Mouse (Mus musculus) heart, adult 2 months (tissue): ENCODE measurements at regions not wholly inside any gene's neighbourhood (a gene's known extent, or its start where the extent isn't known, plus 50 kb on each side); places are given as distances from the start of the nearest gene placed in this dataset.

Experiments
- DNase-seq, 2 experiments: peaks; one replicate each; pipeline ENCODE4 v3.0.0; 2021
- H3K27ac ChIP-seq: fragments of 200-600 bp; 2 replicates; pipeline ENCODE4 v1.8.1; 2022
- H3K27me3 ChIP-seq: fragments of 200-500 bp; 2 replicates; pipeline ENCODE4 v1.6.1; 2012; ENCODE audit warnings: mild to moderate bottlenecking, low read length, inconsistent platforms, mixed read lengths; ENCODE audit not compliant: control insufficient read depth, insufficient read depth
- H3K36me3 ChIP-seq: fragments of 200-500 bp; 2 replicates; pipeline ENCODE4 v1.6.1; 2012; ENCODE audit warnings: low read length, inconsistent platforms; ENCODE audit not compliant: control insufficient read depth, insufficient read depth
- H3K4me1 ChIP-seq: fragments of 200-500 bp; 2 replicates; pipeline ENCODE4 v1.6.1; 2011; ENCODE audit warnings: low read length; ENCODE audit not compliant: control insufficient read depth, insufficient read depth
- H3K4me3 ChIP-seq: fragments of 200-600 bp; 2 replicates; pipeline ENCODE4 v1.8.1; 2022
- H3K79me2 ChIP-seq: fragments of 200-500 bp; replicated peaks from 2 replicates; pipeline ENCODE4 v1.6.1; 2012; ENCODE audit warnings: mild to moderate bottlenecking, inconsistent platforms, low read length, moderate library complexity, mixed read lengths; ENCODE audit not compliant: control insufficient read depth, insufficient read depth
- H3K9ac ChIP-seq: fragments of 200-500 bp; 2 replicates; pipeline ENCODE4 v1.6.1; 2012; ENCODE audit warnings: low read depth, mild to moderate bottlenecking, control low read depth, inconsistent platforms, low read length, mixed read lengths
- CTCF ChIP-seq: fragments of 200-600 bp; IDR thresholded peaks from 2 replicates; pipeline ENCODE4 v1.8.1; 2022; ENCODE audit warnings: antibody characterized with exemption, mild to moderate bottlenecking, moderate library complexity
- EP300 ChIP-seq: fragments of 200-500 bp; IDR thresholded peaks from 2 replicates; pipeline ENCODE4 v1.6.1; 2011; ENCODE audit warnings: low read depth, low read length, control low read depth; ENCODE audit not compliant: insufficient read depth
- POLR2A ChIP-seq: fragments of 200-500 bp; IDR thresholded peaks from 2 replicates; pipeline ENCODE4 v1.6.1; 2011; ENCODE audit warnings: mild to moderate bottlenecking, low read depth, low read length, control low read depth; ENCODE audit not compliant: insufficient read depth
- WGBS: fragments of 180-500 bp; shearing (Covaris S2); methylation state at CpG from one replicate; pipeline ENCODE4 v1.1.7; 2018; 5-methylcytosine and 5-hydroxymethylcytosine counted together
- intact Hi-C: fragments of 180-260 bp; cut with DNase I; formaldehyde crosslinking; loops from one replicate; pipeline ENCODE4 v1.15.1; 2025

- TF ChIP-seq EP300 (no peak), POLR2A (no peak), CTCF (no peak)
- WGBS, result 93% methylated on average over 9 of the region's 9 CpGs
- Histone ChIP-seq H3K27ac (no peak overlapping the region), H3K79me2 (no peaks in the 10 kb centered on the region), H3K36me3 (no peaks in the 10 kb centered on the region), H3K4me3 (no peak overlapping the region), H3K4me1 (no peaks in the 10 kb centered on the region), H3K27me3 (no peaks in the 10 kb centered on the region), H3K9ac (no peak overlapping the region)
- intact Hi-C loops, result no loop called here
- DNase-seq, result no peak
Measured at GRCm38 (mm10) chr19:54099292-54099691, 55.3 kb downstream of the Adra2a start.

- Histone ChIP-seq H3K4me3 (no peak overlapping the region), H3K36me3 (no peaks in the 10 kb centered on the region), H3K27me3 (no peaks in the 10 kb centered on the region), H3K79me2 (no peaks in the 10 kb centered on the region), H3K27ac (no peak overlapping the region), H3K4me1 (no peaks in the 10 kb centered on the region), H3K9ac (no peak overlapping the region)
- TF ChIP-seq EP300 (no peak), POLR2A (no peak), CTCF (no peak)
- intact Hi-C loops, result no loop called here
- 71% methylated on average over 6 of the region's 6 CpGs for WGBS
- DNase-seq, result no peak
Measured at GRCm38 (mm10) chr19:54099769-54100168, 55.8 kb downstream of the Adra2a start.

- no peak overlapping the region for H3K27ac ChIP-seq
- H3K4me3 ChIP-seq, result no peak overlapping the region
- H3K4me1 ChIP-seq, result peaks cover 2% of the 10 kb centered on the region; the same call in 1 of the 2 replicates
- no peaks in the 10 kb centered on the region for H3K27me3 ChIP-seq
- intact Hi-C loops, result no loop called here
- no peaks in the 10 kb centered on the region for H3K36me3 ChIP-seq
- no peak overlapping the region for H3K9ac ChIP-seq
- no peak for DNase-seq
- no peaks in the 10 kb centered on the region for H3K79me2 ChIP-seq
- TF ChIP-seq CTCF (no peak), POLR2A (no peak), EP300 (no peak)
- 29% methylated on average over 3 of the region's 3 CpGs for WGBS
Measured at GRCm38 (mm10) chr19:54106571-54106970, 62.6 kb downstream of the Adra2a start.

- DNase-seq, result peak; percentile 41 to 55
- Histone ChIP-seq H3K4me1 (peaks cover 2% of the 10 kb centered on the region; the same call in 1 of the 2 replicates), H3K4me3 (no peak overlapping the region), H3K27ac (no peak overlapping the region), H3K27me3 (no peaks in the 10 kb centered on the region), H3K9ac (no peak overlapping the region), H3K36me3 (no peaks in the 10 kb centered on the region), H3K79me2 (no peaks in the 10 kb centered on the region)
- TF ChIP-seq POLR2A (no peak), EP300 (no peak), CTCF (no peak)
- intact Hi-C loops, result no loop called here
- 50% methylated on average over 13 of the region's 13 CpGs for whole genome bisulfite sequencing
Measured at GRCm38 (mm10) chr19:54107103-54107821, 63.3 kb downstream of the Adra2a start.

GRCm38 (mm10) chr19:54110080-54110479, 66.1 kb downstream of the Adra2a start:
- WGBS, result 80% methylated on average over 6 of the region's 6 CpGs

GRCm38 (mm10) chr19:54112691-54113090, 68.7 kb downstream of the Adra2a start:
- 76% methylated on average over 3 of the region's 3 CpGs for WGBS
- H3K27ac ChIP-seq, result no peak overlapping the region
- no peak for DNase-seq
- H3K36me3 ChIP-seq, result no peaks in the 10 kb centered on the region
- no peaks in the 10 kb centered on the region for H3K79me2 ChIP-seq
- no peak for TF ChIP-seq POLR2A
- TF ChIP-seq CTCF, result no peak
- no peak for TF ChIP-seq EP300
- intact Hi-C loops, result no loop called here
- no peak overlapping the region for H3K9ac ChIP-seq
- H3K4me1 ChIP-seq, result peaks cover 1% of the 10 kb centered on the region; the same call in 1 of the 2 replicates
- H3K27me3 ChIP-seq, result no peaks in the 10 kb centered on the region
- H3K4me3 ChIP-seq, result no peak overlapping the region

More at GRCm38 (mm10) chr19:54110080-54110479, 66.1 kb downstream of the Adra2a start:
- peaks cover 2% of the 10 kb centered on the region; the same call in 1 of the 2 replicates for H3K4me1 ChIP-seq
- DNase-seq, result no peak
- intact Hi-C loops, result no loop called here
- H3K79me2 ChIP-seq, result no peaks in the 10 kb centered on the region
- TF ChIP-seq EP300, result no peak
- no peak for TF ChIP-seq CTCF
- no peak for TF ChIP-seq POLR2A
- H3K27ac ChIP-seq, result no peak overlapping the region
- no peak overlapping the region for H3K4me3 ChIP-seq
- H3K36me3 ChIP-seq, result no peaks in the 10 kb centered on the region
- no peak overlapping the region for H3K9ac ChIP-seq
- no peaks in the 10 kb centered on the region for H3K27me3 ChIP-seq
